Mouse (Mus musculus) urinary bladder, postnatal 14 days (tissue): ENCODE results near the gene Nipa1.
"Not testable (repeated sequence)": the region's sequence is repeated elsewhere in the genome, so short reads cannot be mapped to it uniquely, and the experiment has no call there.

Experiments used
- DNase-seq: peaks from one replicate; pipeline ENCODE4 v3.0.0; 2021; ENCODE audit warnings: low spot score

Nipa1 gene

DNA sequence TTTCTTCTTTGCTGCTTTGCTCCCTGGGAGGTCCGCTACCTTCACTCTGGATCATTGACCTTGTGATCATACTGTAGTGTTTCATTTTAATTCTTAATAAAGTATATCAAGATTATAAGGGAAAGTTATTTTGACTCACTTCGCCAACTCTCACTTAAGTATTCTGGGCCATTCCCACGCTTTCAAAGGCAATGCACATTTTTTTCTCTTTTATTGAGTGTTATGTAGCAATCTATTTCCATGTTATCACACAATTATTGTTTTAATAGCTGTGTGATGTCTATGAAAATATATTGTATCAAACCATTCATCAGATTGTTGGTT is at the start of gene Nipa1:
TSS of gene Nipa1 (minus strand) at position 25 of the 324 bp plus-strand sequence.
- no peak for DNase-seq

DNA sequence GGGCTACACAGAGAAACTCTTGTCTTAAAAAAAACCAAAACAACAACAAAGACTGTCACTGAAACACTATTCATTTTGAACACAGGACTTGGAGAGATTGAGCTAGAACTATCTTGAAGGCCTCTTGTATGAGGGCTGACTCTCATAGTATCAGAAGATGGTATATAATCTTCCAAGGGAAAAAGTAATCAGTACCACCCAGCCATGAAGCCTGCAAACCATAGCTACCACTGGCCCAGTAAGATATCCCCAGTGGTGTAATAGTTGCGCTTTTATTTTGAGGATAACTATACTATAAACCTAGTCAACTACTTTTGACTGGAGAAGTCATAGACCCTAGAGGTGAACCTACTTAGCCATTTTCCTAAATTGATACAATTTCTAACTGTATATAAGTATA is 46.9 kb upstream of the Nipa1 start:
- no peak for DNase-seq

DNA sequence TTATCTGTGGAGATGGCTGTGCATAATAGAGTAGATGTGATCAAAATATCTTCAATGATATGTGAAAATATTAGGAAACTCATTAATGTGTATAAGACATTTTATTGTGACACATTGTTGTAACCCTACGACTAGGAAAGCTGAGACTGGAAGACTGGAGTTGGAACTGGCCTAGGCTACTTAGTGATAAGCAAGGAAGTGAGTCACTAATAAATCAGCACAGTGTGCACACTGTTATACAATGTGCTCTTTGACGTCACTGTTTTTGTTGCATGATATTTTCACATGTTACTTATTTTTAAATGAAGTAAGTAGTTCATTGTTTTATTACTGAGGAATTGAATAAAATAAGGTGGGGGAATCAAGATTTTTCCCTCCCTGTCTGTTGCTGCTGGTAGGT is 46.4 kb upstream of the Nipa1 start:
- no peak for DNase-seq

DNA sequence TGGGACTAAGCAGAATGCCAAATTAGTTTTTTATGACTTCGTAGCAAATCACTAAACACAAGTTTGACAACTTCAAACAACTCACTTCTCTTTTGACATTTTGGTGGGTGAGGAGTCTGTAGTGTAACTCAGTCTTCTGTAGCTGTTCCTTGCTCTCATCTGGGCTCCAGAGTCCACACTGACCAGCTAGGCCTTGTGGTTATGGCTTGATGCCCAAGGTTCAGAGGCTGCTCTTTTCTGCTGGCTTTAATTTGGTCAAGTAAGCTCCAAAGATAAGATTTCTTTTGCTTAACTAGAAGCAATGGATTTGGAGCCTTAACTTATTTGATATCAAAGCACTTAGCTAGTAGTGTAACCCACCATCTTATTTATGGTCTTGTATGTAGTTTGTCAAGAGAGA is 45.1 kb upstream of the Nipa1 start:
- no peak for DNase-seq

DNA sequence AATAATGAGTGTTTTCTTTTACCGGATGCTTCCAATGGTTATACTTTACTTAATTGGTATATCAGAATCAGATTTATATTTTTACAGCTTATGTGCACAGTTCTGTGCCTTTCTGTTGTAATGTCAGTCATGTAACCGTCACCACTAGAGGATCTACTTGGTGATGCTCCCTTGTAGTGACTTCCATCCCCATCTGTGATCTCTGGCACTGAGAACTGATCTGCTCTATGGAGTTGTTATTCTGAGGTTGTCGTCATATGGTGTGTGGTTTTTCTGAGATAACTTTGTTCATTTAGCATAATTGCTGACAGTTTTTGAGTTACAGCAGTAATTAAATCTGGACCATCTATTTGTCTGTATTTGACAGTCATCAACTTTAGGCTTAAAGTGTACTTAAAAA is 35.6 kb upstream of the Nipa1 start:
- DNase-seq: no peak

DNA sequence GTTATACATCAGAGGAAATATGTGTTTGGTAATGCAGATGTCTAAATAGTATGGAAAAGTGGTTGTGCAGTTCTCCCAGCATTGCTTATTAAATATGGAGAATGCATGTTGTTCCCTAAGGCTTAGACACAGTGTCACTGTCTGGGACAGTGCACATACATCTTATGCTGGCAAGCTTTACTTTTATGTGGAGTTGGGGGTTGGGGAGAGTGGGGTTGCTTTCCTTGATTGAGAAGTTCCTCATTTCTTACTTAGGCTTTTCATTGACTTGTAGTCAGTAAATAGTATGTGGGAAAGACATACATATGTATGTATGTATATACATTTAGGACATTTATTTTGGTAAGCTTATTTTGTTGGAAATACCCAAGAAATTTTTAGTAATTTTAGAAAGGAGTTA is 33.2 kb upstream of the Nipa1 start:
- DNase-seq: no peak

DNA sequence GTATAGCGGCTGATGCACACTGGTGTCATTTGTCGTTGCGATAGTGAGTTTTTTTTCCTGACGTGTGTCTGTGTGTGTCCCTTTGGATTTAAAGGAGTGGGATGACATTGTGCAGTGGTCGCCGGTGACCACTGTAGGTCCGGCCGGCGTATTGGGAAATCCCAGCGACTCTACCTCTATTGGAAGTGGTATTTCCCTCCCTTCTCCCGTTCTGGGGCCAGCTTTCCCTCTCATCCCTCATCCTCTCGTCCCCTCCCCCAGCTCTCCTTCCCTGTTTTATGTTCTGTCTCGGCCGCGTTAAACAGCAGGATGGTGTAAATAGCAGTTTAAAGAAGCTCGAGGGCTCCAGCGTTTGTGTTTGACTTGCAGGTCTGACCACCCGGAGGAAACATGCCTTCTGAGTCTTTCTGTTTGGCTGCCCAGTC is 30.7 kb upstream of the Nipa1 start:
- DNase-seq: peak; percentile 25

DNA sequence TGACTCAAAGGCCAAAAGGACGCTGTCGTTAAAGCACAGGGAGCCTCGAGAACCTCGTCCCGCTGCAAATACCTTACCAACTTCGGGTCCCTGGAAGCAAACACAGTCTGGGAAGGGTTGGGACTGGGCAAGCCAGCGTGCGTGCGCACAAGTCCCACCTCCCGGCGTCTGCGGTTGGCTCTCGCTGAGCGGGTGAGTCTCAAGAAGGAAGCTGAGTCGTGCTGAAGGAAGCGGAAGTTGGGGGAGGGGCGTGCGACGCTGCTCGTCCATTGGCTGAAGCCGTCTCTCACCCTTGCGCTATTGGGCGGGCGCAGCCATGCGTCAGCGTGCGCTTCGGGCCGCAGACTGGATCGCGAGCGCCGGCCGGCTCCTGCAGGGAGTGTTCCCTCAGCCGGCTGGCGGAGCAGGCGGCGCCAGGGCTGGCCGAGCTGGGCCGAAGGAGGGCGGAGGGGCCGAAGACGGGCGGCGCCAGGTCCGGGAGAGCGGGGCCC is 30.1 kb upstream of the Nipa1 start, which contains the start of gene Herc2:
TSS of gene Herc2 (plus strand) at position 366 of the 491 bp plus-strand sequence.
- DNase-seq: peak; percentile 99

DNA sequence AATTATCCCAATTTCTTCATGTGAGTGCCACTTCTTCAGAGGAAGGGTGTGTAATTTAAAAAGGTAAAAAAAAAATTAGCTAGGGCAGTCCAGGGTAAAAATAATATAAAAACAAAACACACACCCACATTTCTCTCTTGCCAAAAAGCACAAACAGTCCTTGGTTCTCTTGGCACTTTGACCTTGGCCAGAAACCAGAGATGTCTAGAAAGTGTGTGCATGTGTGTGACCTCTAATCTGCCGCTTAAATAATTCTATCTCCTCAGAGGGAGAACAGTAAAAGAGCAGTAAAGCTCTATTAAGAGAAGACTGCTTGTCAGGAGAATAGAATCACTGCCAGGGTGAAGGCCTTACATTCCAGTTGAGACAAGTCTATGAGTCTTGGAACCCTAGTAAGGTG is 27.4 kb upstream of the Nipa1 start:
- no peak for DNase-seq

DNA sequence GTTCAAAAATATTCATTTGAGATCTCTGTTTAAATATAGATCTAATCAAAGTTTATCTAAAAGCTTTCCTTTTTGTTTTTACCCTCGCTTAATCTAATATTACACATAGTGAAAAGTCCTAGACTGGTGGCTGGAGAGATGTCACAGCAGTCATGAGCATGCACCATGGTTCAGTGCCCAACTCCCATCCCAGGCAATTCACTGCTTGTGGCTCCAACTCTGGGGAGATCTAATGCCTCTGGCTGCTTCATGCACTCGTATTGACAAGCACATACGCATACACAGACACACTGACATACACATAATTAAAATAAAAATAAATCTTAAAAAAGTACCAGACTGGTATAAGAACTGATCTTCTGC is 24.5 kb upstream of the Nipa1 start:
- no peak for DNase-seq

DNA sequence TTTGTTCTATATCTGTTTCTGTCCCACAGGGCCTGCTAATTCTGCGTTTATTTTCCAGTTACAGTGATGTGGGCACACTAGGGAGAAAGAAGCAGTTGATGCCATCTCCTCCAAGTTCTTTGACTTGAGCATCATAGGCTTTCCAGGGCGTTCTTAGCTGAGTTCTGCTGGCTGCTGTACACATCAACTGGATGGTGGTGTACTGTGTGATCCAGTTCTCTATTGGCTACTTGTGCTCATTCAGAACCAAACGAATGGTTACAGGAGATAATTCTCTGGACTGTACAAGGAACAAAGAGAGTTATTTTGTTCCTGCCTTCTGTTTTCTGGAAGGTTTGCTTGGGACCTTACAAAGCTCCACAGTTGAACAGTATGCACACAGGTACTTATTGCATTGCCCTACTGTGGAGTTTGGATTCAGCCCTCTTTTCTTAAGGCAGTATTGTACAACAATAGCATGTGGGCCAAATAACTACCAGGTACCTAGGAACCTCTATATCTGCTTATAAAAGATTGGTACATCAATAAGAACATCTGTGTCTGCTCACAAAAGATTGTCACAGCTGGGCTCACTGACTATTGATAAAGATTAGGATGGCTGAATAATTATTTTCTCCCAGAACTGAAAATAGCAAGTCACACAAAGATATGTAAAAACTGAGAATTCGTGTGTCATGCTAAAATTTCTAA is 24.0 kb upstream of the Nipa1 start:
- no peak for DNase-seq

DNA sequence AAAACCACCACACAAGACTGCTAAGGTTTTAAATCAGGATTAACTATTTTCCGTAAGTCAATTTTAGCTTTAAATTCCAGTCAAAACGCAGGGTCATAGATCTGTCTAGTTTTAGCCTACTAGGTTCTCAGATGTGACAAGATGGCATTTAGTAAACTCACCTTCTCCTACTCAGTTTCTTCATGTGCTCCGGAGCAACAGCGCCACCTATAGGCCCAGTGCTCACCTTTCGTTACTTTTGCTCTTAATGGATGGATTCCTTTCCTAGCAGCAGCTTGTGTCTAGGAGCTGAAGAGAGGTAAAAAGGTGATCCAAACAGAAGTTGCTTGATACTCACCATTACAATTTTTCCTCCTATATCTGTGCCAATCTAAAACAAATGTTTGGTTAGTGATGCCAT is 22.6 kb upstream of the Nipa1 start:
- DNase-seq: peak; percentile 84

DNA sequence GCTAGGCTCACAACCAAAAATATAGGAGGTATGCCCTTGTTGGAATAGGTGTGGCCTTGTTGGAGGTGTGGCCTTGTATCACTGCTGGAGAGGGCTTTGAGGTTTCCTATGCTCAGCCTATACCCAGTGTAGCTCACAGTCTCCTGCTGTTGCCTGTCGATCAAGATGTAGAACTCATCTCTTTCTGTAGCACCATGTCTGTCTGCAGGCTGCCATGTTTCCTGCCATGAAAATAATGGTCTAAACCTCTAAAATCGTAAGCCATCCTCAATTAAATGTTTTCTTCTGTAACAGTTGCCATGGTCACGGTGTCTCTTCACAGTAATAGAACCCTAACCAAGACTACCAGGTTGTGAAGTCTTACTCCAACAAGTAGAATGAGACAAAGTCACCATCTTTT is 3.8 kb upstream of the Nipa1 start:
- DNase-seq: no peak

DNA sequence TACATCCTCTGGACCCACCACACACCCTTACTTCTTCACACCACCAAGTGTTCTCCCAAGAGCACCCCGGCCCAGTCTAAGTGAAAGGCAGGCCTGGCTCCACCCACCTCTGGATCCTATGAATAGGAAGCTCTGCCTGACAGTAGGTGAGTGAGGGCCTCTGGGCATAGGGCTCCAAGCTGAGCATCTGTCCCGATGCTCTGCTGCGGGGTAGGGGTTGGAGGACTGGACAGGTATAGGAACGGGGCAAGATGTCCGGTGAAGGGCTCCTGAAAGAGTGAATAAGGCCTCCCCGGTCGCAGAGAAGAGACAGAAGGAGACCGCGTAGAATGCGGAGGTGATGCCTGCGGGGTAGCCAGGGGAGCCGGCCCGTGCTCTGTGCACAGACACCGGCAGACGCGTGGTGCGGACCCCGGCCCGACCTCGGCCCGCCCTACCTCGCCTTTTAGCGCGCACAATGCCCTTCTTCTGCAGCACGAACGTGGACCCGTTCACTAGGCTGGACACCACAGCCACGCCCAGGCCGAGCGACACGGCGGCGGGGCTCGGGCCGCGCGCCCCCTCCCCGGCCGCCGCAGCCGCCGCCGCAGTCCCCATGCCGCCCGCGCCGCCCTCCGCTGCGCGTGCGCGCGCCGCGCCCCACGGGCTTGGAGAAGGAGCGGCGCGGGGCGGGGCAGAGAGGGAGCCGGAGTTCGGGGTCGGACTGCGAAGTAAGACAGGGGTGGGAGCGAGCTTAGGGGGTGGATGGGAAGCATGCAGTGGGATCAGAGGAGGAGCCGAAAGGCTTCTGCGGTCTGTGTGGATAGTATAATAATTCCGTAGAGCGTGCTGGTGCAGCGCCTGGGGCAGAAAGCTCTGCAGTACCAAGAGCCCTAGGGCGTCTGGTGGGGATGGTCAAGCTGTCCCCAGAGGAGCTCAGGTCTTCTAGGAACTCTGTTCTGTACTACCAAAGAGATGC is 503 bp downstream of the Nipa1 start:
- peak; percentile 70 for DNase-seq

DNA sequence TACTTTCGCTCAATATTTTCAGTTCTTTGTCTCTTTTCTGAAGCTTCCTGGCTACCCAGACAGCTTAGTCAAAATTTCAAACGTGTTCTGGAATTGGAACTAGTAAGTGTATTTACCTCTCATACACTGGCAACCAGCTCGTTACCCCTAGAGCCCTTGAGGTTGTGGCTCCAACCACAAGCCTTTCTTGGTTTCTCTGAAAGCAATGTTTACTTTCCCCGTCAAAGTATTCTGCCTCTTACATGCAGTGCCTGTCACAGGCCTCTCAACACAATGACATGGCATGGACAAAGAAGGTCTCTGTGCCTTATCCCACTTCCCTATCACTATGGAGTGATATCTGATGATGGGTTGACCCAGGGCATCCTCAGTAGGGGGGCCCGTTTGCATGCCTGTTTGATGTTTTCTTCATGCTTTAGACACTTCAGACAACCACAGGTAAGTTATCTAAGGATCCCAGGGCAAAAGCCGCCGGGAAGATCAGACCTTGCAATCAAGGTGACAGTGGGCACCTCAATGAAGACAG is 1.2 kb downstream of the Nipa1 start:
- no peak for DNase-seq

DNA sequence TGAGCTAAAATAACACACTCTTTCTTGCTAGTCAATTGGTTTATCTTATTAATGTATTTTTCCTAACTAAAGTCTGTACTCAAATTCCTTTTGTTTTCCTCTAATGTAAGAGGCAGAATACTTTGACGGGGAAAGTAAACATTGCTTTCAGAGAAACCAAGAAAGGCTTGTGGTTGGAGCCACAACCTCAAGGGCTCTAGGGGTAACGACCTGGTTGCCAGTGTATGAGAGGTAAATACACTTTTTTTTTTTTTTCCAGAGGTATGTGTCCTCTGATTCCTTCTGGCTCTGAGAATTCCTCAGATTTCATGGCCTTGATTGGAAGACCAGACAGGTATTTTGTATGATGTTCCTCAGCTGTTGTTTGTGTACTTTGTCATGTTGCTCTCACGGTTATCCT is 2.0 kb downstream of the Nipa1 start:
- no peak for DNase-seq

DNA sequence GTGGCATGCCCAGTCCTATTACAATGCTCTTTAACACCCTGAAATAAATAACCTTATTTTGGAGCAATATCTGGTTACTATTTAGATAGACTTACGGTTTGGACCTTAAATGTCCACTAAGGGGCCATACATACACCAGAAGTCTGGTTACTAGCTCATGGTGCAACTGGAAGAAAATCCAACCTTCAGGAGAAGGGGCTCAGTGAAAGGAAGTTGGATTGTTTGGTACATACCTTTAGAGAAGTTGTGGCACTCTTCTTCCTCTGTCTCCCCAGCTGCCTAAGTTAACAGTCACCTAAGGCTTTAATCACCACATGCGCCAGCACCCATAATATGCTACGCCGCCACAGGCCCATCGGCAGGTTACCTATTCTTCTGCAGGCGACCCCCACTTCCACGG is 3.9 kb downstream of the Nipa1 start:
- no peak for DNase-seq

DNA sequence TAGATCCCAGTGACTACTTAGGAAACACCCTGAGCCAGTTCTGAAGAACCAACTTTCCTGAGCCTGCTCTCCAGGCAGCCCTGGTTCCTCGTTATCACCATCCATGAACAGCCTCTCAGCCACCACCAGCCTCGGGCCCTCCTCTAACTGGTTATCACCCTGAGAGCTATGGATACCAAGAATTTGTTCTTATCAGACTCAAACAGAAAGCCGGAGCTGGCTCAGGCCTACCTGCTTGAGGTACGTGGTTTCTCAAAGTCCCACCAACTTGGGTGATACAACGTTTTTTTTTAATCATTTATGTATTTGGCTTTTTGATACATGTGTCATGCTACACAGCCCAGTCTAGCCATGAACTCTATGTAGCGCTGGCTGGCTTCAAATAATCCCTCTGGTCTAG is 4.6 kb downstream of the Nipa1 start:
- no peak for DNase-seq

DNA sequence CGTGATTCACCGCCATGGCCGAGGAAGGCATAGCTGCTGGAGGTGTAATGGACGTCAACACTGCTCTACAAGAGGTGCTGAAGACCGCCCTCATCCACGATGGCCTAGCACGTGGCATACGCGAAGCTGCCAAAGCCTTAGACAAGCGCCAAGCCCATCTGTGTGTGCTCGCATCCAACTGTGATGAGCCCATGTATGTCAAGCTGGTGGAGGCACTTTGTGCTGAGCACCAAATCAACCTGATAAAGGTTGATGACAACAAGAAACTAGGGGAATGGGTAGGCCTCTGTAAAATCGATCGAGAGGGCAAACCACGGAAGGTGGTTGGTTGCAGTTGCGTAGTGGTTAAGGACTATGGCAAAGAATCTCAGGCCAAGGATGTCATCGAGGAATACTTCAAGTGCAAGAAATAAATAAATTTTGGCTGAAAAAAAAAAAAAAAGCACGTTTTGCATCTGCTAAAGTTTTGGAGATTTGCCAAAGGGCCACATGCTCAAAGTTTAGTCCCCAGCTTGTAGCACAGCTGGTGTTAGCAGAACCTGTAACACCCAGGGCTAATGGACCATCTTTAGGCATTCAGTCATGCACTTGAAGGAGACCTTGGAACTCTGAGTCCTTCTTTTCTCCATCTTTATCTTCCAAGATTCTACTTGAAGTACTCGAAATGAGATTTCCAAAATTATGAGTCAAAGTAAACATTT is 5.6 kb downstream of the Nipa1 start:
- DNase-seq: not testable (repeated sequence)

DNA sequence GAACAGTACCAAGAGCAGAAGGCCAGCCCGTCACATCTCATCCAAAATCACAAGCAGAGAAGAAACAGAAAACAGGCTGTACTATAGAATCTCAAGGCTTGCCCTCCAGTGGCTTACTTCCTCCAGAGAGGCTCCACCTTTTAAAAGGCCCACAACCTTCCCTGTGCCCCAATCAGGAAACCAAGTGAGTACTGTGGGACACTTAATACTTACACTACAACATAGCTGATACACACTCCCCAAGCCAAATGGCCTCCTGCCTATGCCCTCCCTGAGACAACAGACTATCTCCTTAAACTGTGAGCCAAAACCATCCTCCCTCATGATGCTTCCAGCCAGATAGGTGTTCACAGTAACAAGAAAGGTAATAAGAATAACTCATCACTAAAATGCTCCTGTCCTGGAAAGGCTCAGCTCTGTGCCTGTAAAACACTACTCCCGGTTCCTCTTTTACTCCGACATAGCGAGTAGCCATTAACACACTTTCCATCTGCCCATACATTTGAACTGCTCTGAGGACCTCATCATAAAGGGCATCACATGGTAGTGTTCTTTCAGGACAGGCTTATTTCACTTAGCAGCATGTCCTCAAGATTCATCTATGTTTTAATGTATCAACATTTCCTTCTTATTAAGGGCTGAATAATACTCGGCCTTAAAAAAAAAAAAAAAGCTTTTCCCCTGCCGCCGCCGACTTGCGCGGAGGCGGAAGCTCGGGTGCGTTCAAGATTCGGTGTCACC is 6.3 kb downstream of the Nipa1 start:
- DNase-seq: no peak

DNA sequence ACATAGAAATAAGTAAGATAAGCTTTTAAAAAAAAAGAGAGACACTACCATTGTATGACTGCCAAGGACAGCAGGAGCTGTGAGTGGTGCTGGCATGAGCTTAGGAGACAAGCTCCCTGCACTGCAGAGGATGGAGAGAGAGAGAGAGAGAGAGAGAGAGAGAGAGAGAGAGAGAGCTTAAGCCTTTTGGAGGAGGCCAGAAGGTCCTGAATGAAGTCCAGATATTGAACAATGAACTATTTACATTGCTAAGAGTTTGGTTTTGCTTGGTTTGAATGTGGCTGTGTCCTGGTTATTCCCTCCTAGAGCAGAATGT is 8.8 kb downstream of the Nipa1 start:
- DNase-seq: no peak
